Mouse (Mus musculus) heart, adult 2 months (tissue): ENCODE data around the gene Mlf2.

Experiments
- CTCF ChIP-seq: fragments of 200-600 bp; IDR thresholded peaks from 2 replicates; pipeline ENCODE4 v1.8.1; 2022; ENCODE audit warnings: antibody characterized with exemption, mild to moderate bottlenecking, moderate library complexity
- EP300 ChIP-seq: fragments of 200-500 bp; IDR thresholded peaks from 2 replicates; pipeline ENCODE4 v1.6.1; 2011; ENCODE audit warnings: low read depth, low read length, control low read depth; ENCODE audit not compliant: insufficient read depth
- POLR2A ChIP-seq: fragments of 200-500 bp; IDR thresholded peaks from 2 replicates; pipeline ENCODE4 v1.6.1; 2011; ENCODE audit warnings: mild to moderate bottlenecking, low read depth, low read length, control low read depth; ENCODE audit not compliant: insufficient read depth

- TF ChIP-seq POLR2A, result no peak
- no peak for TF ChIP-seq CTCF
- TF ChIP-seq EP300, result no peak
Measured at GRCm38 (mm10) chr6:124904991-124905860, 26.0 kb upstream of the Mlf2 start.
